Mouse (Mus musculus): ENCODE data around the gene Rec8.

The Rec8 gene

DNA sequence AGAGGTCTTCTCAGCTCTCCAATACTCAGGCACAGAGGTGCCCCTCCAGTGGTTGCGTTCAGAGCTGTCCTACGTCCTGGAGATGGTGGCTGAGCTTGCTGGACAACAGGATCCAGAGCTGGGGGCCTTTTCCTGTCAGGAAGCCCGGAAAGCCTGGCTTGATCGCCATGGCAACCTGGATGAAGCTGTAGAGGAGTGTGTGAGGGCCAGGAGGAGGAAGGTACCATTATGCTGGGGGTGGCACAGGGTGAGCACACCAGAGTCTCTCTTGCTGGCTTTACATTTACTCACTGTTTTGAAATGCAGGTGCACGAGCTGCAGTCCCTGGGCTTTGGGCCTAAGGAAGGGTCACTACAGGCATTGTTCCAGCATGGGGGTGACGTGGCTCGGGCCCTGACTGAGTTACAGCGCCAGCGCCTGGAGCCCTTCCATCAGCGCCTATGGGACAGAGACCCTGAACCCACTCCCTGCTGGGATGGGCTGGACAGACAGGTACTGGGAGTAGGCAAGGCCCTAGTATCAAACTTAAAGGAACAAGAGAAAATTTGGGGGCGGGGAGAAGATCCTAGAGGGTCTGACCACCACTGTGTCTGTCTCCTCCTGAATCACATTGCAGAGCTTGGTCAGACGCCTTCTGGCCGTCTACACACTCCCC, 21.7 kb upstream of the Rec8 start:
- no peak for DNase-seq

DNA sequence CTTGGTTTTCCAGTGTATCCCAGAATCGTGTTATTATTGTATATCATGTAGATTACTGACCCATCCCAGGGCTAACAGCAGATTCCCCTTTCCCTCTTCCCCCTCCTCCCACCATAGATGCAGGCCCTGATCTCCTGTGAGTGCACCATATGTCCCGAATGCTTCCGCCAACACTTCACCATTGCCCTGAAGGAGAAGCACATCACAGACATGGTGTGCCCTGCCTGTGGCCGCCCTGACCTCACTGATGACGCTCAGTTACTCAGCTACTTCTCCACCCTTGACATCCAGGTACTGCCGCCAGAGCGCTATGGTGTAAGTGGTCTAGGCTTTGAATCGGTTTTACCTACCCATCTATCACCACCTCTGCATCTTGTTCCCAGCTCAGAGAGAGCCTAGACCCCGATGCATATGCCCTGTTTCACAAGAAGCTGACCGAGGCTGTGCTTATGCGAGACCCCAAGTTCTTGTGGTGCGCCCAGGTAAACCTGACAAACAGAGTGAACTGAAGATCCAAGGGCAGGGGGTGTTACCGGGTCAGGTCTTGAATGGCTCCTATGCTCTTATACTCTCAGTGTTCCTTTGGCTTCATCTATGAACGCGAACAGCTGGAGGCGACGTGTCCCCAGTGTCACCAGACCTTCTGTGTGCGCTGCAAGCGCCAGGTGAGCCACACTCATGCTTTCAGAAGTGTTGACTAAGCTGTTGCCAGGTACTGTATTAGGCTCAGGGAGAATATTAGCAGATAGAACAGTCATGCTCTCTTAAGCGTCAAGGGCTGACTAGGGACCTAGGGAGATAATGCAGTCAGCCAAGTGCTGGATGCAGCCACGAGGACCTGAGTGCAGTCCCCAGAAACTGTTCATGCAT, 19.1 kb upstream of the Rec8 start:
- no peak for DNase-seq

DNA sequence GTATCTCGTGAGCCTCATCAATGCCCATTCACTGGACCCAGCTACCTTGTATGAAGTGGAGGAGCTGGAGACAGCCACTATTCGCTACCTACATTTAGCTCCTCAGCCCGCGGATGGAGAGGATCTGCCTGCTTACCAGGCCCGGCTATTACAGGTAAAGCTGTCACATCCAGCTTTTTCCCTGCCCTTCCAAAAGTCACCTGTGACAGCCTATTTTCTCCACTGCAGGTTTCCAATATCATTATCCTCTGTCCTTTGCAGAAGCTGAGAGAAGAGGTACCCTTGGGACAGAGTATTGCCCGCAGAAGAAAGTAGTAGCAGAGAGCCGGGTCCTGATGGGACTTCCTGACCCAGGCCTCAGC, 14.6 kb upstream of the Rec8 start, which contains the start of gene Irf9:
Gene Irf9, plus strand, starts transcription at position 301 of the 362 bp plus-strand sequence.
- no peak for DNase-seq

DNA sequence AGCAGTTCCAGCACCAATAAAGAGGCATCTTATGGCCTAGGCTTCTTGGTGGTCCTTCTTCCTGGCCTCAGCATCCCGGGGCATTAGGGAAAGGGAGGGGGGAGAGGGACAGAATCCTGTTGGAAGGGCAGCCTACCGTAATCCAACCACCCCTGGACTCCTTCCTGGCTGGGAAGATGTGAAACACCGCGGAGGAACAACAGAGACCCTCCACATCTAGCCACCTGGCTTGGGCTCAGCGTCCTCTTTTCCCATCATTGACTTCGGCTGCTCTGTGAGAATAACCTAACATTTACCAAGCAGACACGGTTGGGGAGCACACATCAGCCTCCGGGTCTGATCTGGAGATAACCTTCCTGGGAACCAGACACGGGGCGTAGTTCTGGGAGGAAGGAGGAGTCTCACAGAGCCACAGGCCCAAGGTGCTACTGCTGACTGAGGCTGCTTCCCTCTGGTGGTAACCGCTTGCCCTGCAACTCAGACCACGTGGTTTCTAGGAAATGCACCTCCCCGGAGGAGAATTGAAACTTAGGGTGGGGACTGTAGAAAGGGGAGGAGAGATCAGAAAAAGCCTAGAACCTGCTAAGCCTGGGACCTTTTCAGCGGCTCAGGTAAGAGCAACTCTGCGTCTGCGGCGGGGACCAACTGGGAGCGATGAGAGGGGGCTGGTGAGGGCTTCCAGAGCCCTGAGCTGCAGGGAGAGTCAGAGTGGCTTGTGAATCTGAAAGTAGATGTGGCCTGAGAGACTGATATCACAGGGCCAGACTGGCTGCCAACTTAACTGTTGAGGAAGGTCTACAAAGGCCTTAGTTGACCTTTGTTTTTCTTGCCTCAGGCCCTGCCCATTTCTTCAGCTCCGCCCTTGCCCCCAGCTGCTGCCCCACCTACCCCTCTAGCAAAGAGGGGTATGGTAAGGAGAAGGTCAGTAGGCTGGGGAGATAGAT, 13.9 kb upstream of the Rec8 start:
- DNase-seq, result peak; percentile 97

DNA sequence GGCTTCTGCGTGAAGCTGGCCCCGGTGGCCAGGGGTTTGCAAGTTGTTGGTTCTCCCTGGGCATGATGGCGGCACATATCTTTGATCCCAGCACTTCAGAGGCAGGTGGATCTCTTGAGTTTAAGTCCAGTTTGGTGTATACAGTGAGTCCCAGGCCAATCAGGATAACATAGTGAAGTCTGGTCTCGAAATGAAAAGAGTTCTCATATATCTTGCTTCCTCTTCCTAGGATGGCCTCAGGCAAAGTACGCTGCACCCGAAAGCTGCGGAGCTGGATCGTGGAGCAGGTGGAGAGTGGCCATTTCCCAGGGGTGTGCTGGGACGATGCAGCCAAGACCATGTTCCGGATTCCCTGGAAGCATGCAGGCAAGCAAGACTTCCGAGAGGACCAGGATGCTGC, 13.0 kb upstream of the Rec8 start:
- no peak for DNase-seq

DNA sequence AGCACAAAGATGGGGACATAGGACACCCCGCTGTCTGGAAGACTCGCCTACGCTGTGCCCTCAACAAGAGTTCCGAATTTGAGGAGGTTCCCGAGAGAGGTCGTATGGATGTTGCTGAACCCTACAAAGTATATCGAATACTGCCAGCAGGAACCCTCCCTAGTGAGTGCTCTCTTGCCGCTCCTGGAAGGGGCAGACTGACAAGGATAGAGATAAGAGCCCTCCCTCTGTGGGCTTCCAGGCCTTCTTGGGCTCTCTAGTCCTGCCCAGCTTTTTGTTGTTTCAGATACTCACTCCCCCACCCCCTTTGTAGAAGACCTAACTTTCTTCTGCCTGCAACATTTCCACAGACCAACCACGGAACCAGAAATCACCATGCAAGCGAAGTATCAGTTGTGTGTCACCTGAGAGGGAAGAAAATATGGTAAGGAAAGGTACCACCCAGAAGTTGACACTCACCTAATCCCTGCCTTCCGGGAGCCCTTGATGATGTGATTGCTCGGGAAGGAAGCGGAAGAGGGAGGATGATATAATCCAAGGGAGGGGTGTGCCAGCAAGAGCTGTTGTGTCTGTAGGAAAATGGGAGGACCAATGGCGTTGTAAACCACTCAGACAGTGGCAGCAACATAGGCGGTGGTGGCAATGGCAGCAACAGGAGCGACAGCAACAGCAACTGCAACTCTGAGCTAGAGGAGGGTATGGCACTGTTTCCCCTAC, 11.9 kb upstream of the Rec8 start:
- no peak for DNase-seq

DNA sequence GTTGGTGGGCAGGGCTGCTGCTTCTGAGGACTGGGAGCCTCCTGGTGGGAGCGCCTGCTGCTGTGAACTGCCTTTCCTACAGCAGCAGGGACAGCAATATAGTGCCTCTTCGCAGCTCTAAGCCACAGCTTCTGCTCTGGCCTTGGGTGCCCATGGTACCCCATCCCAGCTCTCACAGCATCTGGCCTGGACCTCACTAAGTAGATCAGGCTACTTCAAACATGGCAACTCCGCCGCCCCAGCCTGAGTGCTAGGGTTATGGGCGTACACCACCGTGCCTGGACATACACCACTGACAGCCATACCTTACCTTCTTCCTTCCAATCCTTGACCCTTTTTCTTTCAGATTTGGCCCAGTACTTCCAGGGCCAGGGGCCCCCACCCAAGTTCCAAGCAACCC, 9.5 kb upstream of the Rec8 start:
- DNase-seq, result no peak

DNA sequence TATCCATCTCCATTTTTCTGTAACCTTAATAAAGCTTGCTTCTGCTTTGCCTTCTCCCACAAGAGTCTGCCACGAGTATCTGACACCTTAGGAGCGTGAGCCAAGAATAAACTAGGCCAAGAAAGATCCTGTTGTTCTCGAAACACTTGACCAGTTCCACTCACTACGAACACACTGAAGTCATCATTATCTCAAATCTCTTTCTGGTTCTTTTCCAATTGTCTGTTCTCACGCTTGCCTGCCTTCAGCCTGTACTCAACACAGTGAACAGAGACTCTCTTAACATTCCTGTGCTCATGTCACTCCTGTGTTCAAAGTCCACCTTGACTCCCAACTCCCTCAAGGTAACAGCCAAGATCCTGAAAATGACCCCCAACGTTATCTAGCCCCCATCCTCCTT, 4.5 kb upstream of the Rec8 start:
- DNase-seq, result no peak

DNA sequence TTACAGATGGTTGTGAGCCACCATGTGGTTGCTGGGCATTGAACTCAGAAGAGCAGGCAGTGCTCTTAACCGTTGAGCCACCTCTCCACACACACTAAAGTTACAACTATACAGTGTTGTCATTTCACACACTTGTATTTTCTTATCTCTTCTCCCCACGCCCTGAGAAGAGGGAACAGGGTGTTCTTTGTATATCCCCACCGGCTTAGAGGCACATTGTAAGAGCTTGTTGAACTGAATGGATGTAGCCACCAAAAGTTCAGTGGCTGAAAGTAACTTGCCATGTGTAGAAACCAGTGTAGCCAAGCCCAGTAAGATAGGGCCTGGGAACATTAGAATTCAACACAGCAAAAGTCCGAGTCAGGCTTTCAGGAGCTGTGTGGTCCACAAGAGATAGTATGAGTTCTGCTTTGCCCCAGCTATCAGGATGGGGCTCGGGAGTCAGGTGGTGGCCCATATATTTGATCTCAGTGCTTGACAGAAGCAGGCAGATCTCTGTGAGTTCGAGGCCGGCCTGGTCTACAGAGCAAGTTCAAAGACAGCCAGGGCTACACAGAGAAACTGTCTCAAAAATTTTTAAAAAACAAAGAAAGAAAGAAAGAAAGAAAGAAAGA, 3.2 kb upstream of the Rec8 start:
- no peak for DNase-seq

DNA sequence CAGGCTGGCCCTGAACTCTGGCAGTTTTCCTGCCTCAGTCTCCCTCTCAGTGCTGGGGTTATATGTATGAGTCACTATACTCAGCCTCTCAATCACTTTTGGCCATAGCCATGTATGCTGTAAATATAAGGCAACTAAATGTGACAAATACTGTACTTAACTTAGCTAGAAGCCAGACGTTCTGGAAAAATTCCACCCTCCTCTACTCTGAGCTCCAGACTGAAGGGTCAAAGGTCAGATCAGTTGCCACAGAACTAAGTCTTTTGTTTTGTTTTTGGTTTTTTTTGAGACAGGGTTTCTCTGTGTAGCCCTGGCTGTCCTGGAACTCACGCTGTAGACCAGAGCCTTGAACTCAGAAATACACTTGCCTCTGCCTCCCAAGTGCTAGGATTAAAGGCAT, 2.0 kb upstream of the Rec8 start:
- DNase-seq, result no peak

DNA sequence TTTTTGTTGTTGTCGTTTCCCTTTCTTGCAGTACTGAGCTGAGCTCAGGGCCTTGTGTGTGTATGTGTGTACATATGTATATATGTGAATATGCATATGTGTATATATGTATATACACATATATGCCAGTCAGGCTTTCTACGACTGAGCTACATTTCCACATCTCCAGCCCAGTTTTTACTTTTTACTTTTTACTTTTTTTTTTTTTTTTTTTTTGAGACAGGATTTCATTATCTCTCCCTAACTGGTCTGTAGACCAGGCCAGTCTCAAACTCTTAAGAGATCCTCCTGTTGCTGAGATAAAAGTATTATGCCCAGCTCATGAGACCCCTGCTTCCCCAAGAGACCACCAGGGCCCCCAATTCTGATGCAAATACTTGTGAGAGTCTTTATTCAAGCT, 993 bp upstream of the Rec8 start:
- DNase-seq, result no peak

DNA sequence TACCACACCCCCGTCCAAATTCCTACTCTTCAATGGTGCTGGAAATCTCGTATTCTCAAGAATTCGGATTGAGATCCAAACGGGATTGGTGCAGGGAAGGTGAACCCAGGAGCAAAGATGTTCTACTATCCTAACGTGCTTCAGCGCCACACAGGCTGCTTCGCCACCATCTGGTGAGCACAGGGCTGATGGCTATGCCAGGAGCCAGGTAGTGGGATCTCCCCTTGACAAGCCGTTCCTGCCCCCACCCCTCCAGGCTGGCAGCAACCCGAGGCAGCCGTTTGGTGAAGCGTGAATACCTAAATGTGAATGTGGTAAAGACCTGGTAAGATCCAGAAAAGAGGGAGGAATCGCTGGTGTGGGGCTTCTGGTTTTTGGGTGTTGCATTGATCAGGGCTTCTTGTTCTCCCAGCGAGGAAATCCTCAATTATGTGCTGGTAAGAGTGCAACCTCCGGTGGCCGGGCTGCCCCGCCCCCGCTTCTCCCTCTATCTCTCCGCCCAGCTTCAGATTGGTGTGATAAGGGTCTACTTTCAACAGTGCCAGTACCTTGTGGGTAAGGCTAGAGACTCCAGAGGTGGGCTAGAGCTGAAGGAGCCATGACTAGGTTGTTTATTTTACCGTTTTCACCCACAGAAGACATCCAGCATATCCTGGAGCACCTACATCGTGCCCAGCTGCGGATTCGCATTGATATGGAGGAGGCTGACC, 804 bp downstream of the Rec8 start:
- no peak for DNase-seq

DNA sequence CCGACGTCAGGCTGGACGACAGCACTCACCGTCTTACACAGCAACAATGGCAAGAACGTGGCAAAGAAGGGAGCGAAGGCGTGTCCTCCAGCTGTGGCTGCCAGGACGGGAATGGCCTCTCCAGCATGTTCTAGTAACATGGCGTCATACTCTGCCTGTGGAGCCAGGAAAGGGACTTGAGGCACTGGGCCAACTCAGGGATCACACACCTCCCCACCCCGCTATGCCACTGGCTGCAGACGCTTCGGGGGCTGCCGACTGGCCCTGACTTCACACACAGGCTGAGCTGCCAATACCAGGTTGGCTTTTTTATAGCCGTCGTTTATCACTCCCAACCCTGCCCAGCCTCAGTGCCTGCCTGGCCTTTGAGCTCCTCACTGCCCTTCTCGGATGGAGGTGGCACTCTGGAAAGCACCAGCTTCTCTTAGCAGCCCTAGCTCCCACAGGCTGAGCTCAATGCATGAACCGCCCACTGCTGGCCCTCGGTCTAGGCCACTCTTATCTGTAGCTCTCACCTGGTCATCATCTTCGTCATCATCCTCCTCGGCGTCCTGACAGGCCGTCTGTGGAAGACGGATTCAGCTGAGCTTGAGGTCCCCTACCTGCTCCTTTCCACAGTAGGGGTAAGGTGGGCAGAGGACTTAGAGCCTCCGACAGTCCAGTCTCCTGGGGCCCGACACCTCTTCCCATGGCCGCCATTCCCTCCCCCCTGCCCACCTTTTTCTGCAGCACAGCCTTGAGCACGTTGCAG, 10.4 kb downstream of the Rec8 start:
- no peak for DNase-seq

DNA sequence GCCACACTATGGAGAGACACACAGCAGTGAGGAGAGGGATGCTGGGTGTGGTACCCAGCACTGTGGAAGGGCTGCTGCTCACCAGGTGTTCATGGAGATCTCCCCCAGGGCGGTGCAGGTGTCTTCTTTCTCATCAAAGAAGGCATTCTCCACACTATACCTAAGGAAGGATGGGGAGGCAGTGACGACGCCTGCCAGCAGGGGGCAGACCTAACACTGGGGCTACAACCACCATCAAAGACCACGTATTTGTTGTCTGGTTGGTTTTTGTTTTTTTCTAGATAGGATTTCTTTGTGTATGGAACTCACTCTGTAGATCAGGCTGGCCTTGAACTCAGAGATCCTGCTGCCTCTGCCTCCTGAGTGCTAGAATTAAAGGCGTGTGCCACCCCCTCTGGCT, 11.5 kb downstream of the Rec8 start:
- DNase-seq, result peak; percentile 67

DNA sequence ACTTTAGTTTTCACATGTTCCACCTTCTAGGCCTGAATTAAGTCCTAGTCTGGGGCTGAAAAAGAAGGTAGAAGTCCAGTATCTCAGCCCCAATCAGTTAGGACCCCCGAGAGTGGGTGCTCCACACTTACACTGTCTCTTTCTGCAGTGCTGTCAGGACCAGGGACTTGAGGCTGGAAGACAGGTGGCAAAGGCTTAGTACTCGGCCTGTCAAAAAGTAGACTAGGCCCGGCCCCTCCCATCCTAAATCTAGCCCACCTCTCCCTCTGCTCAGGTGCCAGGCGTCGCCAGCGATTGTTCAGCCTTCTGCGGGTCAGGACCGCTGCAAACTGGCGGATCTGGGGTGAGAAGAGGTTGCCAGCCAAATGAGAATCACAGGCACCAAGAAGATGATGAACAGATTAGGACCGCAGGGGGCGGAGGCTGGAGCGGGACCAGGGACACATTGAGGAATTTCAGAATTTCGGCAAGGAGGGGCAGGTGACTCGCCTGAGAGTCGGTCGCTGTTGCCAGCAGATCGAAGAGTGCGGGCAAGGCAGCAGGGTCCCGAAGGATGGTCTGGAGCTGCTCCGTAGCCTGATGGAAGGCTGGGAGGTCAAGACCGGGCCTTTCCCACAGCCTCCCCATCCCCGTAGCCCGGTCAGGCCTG, 17.2 kb downstream of the Rec8 start:
- peak; percentile 41 for DNase-seq

DNA sequence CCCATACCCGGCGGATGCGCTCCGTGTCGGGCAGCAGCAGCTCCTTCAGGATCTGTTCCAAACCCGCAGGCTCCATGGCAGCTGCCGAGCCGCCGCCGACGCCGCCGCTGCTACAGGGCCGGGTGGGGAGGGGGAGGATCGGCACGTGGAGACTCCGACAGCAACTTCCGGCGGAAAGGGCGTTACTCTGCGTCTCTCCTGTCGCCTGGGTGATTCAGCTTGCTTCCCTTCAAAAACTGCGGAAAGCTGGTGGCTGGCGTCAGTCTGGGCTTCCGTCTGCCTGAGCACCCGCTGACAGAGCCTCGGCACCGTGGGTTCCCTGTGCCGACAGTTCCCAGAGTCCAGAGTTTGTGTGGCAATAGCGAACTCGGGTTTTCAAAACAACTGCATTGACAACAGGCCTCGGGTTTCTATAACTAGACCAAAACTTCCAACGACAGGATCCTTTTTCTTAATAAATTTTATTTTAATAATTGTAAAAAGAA, 17.7 kb downstream of the Rec8 start, which contains the start of gene Ipo4:
Gene Ipo4, minus strand, starts transcription at position 435 of the 485 bp plus-strand sequence.
- peak; percentile 93 for DNase-seq

DNA sequence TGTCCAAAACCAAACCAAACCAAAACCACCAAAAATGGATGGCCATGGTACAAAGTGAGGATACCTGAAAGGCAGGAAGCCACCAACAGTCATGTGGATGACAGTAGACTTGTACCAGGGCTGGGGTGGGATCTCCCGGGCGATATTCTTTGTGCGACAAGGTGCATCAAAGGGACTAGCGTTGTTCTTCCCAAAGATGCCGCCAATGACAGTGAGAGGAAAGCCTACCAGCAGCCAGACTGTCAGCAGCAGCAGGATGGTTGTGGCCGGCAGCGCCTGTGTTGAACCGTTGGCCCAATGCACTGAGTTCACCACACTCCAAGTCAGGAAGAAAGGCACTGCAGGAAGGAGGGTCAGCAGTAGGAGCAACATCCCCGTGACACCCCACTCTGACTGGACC, 20.0 kb downstream of the Rec8 start, which contains the start of gene Gm49378:
Gene Gm49378, minus strand, starts transcription at position 101 of the 400 bp plus-strand sequence.
- DNase-seq, result no peak

DNA sequence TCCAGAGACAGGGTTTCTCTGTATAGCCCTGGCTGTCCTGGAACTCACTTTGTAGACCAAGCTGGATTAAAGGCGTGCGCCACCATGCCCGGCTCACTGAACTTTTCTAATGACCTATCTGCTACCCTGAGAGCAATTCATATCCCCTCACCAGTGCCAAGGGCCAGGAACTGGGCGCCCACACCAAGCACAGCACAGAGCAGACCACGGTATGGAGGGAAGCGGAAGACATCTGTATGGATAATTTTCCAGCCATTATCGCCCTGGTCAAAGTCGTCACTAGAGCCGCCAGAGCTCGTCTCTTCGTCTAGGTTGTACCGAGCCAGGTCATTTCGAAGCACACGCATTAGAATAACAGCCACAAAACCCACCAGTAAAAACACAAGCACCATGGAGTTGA, 23.0 kb downstream of the Rec8 start:
- DNase-seq, result no peak

DNA sequence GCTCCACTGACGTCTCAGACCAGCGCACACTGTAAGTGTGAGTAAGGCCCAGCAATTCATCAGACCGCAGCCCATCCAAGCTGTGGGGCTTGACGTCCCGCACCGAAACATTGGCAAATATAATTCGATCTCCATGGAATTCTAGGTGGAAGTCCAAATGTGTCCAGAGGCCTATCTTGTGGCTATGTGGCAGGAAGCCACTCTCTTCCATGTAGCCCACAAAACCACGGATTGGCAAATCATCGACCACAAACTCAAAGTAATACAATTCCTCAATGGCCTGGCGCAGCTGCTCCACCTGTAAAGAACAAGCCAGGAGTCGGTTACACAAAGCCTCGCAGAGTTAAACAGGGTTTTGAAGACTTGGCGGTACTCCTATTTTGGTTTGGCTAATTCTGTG, 23.5 kb downstream of the Rec8 start:
- no peak for DNase-seq

DNA sequence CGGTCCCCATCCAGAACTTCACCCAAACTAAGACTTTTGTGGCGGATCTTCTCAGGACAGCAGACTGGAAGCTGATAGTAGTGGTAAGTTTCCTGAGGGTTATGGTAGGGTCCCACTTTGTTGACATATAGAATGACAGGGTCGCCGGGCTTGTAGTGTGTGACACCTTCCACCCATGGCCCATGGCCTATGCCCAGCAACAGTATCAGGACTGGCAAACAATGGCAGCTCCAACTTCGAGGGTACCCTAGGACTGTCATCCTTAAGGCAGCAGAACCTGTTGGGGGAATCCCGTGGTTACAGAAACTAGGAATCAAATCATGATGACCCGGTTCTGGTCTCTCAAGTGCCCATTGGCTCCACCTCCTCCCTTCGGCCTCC, 24.8 kb downstream of the Rec8 start:
- no peak for DNase-seq
